Mouse (Mus musculus): ENCODE measurements around the gene Myo1e. TPM values are rescaled to one million over a fixed set of nuclear protein-coding genes. Genes with fewer than 3 reads are reported as not detected.
"Not testable (repeated sequence)": the region's sequence is repeated elsewhere in the genome, so short reads cannot be mapped to it uniquely, and the experiment has no call there.

Myo1e gene
- polyA plus RNA-seq, 1 experiment from 2014 or later = 15.7 TPM

- H3K27me3 ChIP-seq (ENCODE audit: control insufficient read depth, insufficient read depth, low read length) = no peaks in the 10 kb centered on the region
- DNase-seq (ENCODE audit: low spot score) (no peak), ATAC-seq (ENCODE audit: low FRiP score, low TSS enrichment) (no peak)
- TF ChIP-seq CTCF (IDR thresholded peaks at IDR 0.05; ENCODE audit: low read depth) = no peak
- no peak for TF ChIP-seq EP300 (optimal IDR thresholded peaks at IDR 0.05)
- H3K27ac ChIP-seq (replicated peaks) = peak overlapping the region; percentile 13
- H3K36me3 ChIP-seq (ENCODE audit: control insufficient read depth, insufficient read depth, low read length) = no peaks in the 10 kb centered on the region
- peaks cover 2% of the 10 kb centered on the region; the same call in 1 of the 2 replicates for H3K4me1 ChIP-seq (replicated peaks; ENCODE audit: control insufficient read depth, insufficient read depth)
- no peak overlapping the region for H3K4me2 ChIP-seq (replicated peaks; ENCODE audit: low read depth)
- no peak overlapping the region for H3K9ac ChIP-seq (ENCODE audit: low read length)
- H3K9me3 ChIP-seq (ENCODE audit: control insufficient read depth, low read length) = no peaks in the 10 kb centered on the region
- WGBS = 50% methylated on average over 12 of the region's 12 CpGs
- no peak overlapping the region for H3K4me3 ChIP-seq (ENCODE audit: low read depth, low read length)
Observed at GRCm38 (mm10) chr9:70249881-70250681, 42.9 kb downstream of the Myo1e start.

GRCm38 (mm10) chr9:70251441-70251985 lies 44.4 kb downstream of the Myo1e start:
- DNase-seq (ENCODE audit: low spot score) (no peak), ATAC-seq (ENCODE audit: low FRiP score, low TSS enrichment) (no peak)
- Histone ChIP-seq H3K36me3 (ENCODE audit: control insufficient read depth, insufficient read depth, low read length) (no peaks in the 10 kb centered on the region), H3K27ac (replicated peaks) (no peak overlapping the region), H3K9me3 (ENCODE audit: control insufficient read depth, low read length) (no peaks in the 10 kb centered on the region), H3K27me3 (ENCODE audit: control insufficient read depth, insufficient read depth, low read length) (no peaks in the 10 kb centered on the region), H3K4me2 (replicated peaks; ENCODE audit: low read depth) (no peak overlapping the region), H3K4me3 (ENCODE audit: low read depth, low read length) (no peak overlapping the region), H3K9ac (ENCODE audit: low read length) (no peak overlapping the region), H3K4me1 (replicated peaks; ENCODE audit: control insufficient read depth, insufficient read depth) (peaks cover 2% of the 10 kb centered on the region; the same call in 1 of the 2 replicates)
- 85% methylated on average over 10 of the region's 10 CpGs for WGBS
- TF ChIP-seq EP300 (optimal IDR thresholded peaks at IDR 0.05) (no peak), CTCF (IDR thresholded peaks at IDR 0.05; ENCODE audit: low read depth) (no peak)

GRCm38 (mm10) chr9:70253016-70253415 lies 45.9 kb downstream of the Myo1e start:
- no peaks in the 10 kb centered on the region for H3K36me3 ChIP-seq (ENCODE audit: control insufficient read depth, insufficient read depth, low read length)
- TF ChIP-seq CTCF (IDR thresholded peaks at IDR 0.05; ENCODE audit: low read depth) = no peak
- no peak for TF ChIP-seq EP300 (optimal IDR thresholded peaks at IDR 0.05)
- no peaks in the 10 kb centered on the region for H3K9me3 ChIP-seq (ENCODE audit: control insufficient read depth, low read length)
- H3K4me3 ChIP-seq (ENCODE audit: low read depth, low read length) = no peak overlapping the region
- ATAC-seq (ENCODE audit: low FRiP score, low TSS enrichment) (no peak), DNase-seq (ENCODE audit: low spot score) (no peak)
- WGBS = 59% methylated on average over 1 of the region's 1 CpGs
- peaks cover 5% of the 10 kb centered on the region; the same call in 1 of the 2 replicates for H3K4me1 ChIP-seq (replicated peaks; ENCODE audit: control insufficient read depth, insufficient read depth)
- H3K27ac ChIP-seq (replicated peaks) = no peak overlapping the region
- no peaks in the 10 kb centered on the region for H3K27me3 ChIP-seq (ENCODE audit: control insufficient read depth, insufficient read depth, low read length)
- no peak overlapping the region for H3K4me2 ChIP-seq (replicated peaks; ENCODE audit: low read depth)
- H3K9ac ChIP-seq (ENCODE audit: low read length) = no peak overlapping the region

GRCm38 (mm10) chr9:70255005-70255404 lies 47.9 kb downstream of the Myo1e start:
- Histone ChIP-seq H3K4me2 (replicated peaks; ENCODE audit: low read depth) (no peak overlapping the region), H3K9me3 (ENCODE audit: control insufficient read depth, low read length) (no peaks in the 10 kb centered on the region), H3K9ac (ENCODE audit: low read length) (no peak overlapping the region), H3K4me3 (ENCODE audit: low read depth, low read length) (no peak overlapping the region), H3K27me3 (ENCODE audit: control insufficient read depth, insufficient read depth, low read length) (no peaks in the 10 kb centered on the region), H3K27ac (replicated peaks) (no peak overlapping the region), H3K36me3 (ENCODE audit: control insufficient read depth, insufficient read depth, low read length) (no peaks in the 10 kb centered on the region), H3K4me1 (replicated peaks; ENCODE audit: control insufficient read depth, insufficient read depth) (peaks cover 3% of the 10 kb centered on the region)
- TF ChIP-seq CTCF (IDR thresholded peaks at IDR 0.05; ENCODE audit: low read depth) = no peak
- TF ChIP-seq EP300 (optimal IDR thresholded peaks at IDR 0.05) = no peak
- no peak for ATAC-seq (ENCODE audit: low FRiP score, low TSS enrichment)
- DNase-seq (ENCODE audit: low spot score) = no peak
- 55% methylated on average over 4 of the region's 4 CpGs for WGBS

- 88% methylated on average over 7 of the region's 7 CpGs for WGBS
- H3K36me3 ChIP-seq (ENCODE audit: control insufficient read depth, insufficient read depth, low read length); H3K4me1 ChIP-seq (replicated peaks; ENCODE audit: control insufficient read depth, insufficient read depth); H3K27me3 ChIP-seq (ENCODE audit: control insufficient read depth, insufficient read depth, low read length); H3K9ac ChIP-seq (ENCODE audit: low read length); H3K4me2 ChIP-seq (replicated peaks; ENCODE audit: low read depth); ATAC-seq (ENCODE audit: low FRiP score, low TSS enrichment); H3K9me3 ChIP-seq (ENCODE audit: control insufficient read depth, low read length); DNase-seq (ENCODE audit: low spot score); H3K27ac ChIP-seq (replicated peaks); H3K4me3 ChIP-seq (ENCODE audit: low read depth, low read length): not testable (repeated sequence)
Observed at GRCm38 (mm10) chr9:70256027-70256426, 48.9 kb downstream of the Myo1e start.

All from stomach, postnatal 0 days (tissue).